Mouse (Mus musculus): ENCODE measurements at regions not wholly inside any gene's neighbourhood (a gene's known extent, or its start where the extent isn't known, plus 50 kb on each side); places are given as distances from the start of the nearest gene placed in this dataset.

DNA sequence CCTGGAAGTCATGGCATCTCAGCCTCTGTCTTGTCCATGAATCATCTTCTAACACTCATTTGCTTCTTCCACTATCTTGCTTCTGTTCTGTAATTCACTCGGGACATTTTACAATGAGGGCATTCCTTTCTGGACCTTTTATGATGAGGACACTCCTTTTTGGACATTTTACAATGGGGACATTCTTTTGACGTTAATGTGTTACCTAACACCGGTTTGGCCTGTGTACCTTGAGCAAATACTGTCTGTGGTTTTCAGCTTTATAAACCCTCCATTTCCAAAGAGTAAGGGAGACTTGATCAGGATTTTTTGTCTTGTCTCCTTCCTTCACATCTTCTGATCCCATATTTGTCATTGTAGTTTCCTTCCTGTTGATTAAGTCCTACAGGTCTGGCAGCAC, 1262.3 kb upstream of the Cdh8 start:
- Histone ChIP-seq H3K9ac (ENCODE audit: low read length) (no peak overlapping the region), H3K4me1 (ENCODE audit: control insufficient read depth, insufficient read depth, low read length) (no peaks in the 10 kb centered on the region), H3K4me2 (no peak overlapping the region), H3K4me3 (ENCODE audit: low read depth, low read length) (no peak overlapping the region), H3K27me3 (ENCODE audit: control insufficient read depth, insufficient read depth, low read length) (no peaks in the 10 kb centered on the region), H3K27ac (ENCODE audit: low read depth, low read length) (no peak overlapping the region), H3K9me3 (ENCODE audit: control insufficient read depth, low read length) (no peaks in the 10 kb centered on the region), H3K36me3 (ENCODE audit: control insufficient read depth, insufficient read depth, low read length) (no peaks in the 10 kb centered on the region)
- no peak for ATAC-seq (ENCODE audit: low FRiP score)
- no peak for DNase-seq (ENCODE audit: low spot score, missing footprints)
- 82% methylated on average over 3 of the region's 3 CpGs for WGBS
